Mouse (Mus musculus): Measurements from ENCODE around the gene Saysd1.

DNA sequence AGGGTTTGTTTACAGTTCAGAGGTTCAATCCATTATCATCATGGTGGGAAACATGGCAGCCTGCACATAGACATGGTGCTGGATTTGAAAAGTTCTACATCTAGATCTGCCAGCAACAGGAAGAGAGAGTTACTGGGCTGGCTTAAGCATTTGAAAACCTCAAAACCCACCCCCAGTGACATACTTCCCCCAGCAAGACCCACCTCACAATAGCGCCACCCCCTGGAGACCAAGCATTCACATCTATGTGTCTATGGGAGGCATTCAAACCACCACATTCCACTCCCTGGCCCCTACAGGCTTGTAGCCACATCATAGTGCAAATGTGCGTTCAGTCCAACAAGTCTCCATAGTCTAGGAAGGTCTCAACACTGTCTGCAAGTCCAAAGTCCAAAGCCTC lies 70.0 kb downstream of the Saysd1 start:
- TF ChIP-seq CTCF (IDR thresholded peaks at IDR 0.05; ENCODE audit: low read depth, low read length) (no peak), GATA1 (IDR thresholded peaks at IDR 0.05; ENCODE audit: borderline replicate concordance, low read length) (no peak), TAL1 (conservative IDR thresholded peaks at IDR 0.05; ENCODE audit: low read depth, low read length) (no peak), POLR2AphosphoS5 (IDR thresholded peaks at IDR 0.05; ENCODE audit: insufficient replicate concordance, low read depth, low read length) (no peak)

All from G1E (cell line).